Mouse (Mus musculus) intestine, embryonic 15.5 days (tissue): ENCODE results near the gene Ccdc152. TPM values are rescaled to one million over a fixed set of nuclear protein-coding genes. Genes with fewer than 3 reads are reported as not detected.
"Not testable (repeated sequence)": the region's sequence is repeated elsewhere in the genome, so short reads cannot be mapped to it uniquely, and the experiment has no call there.

Experiments used
- ATAC-seq: fragments of 200-750 bp; cut with Nextera tagmentation; 2 replicates; pipeline ENCODE4 v1.8.0; 2017; ENCODE audit warnings: moderate TSS enrichment, moderate library complexity
- H3K27ac ChIP-seq: fragments of 300-500 bp; sonication (generic); 2 replicates; pipeline ENCODE4 v1.5.1; 2015; ENCODE audit warnings: mild to moderate bottlenecking, inconsistent platforms
- H3K27me3 ChIP-seq: fragments of 300-500 bp; sonication (generic); replicated peaks from 2 replicates; pipeline ENCODE4 v1.6.1; 2015; ENCODE audit warnings: inconsistent platforms
- H3K36me3 ChIP-seq: fragments of 300-500 bp; sonication (generic); 2 replicates; pipeline ENCODE4 v1.6.1; 2015; ENCODE audit warnings: inconsistent platforms
- H3K4me1 ChIP-seq: fragments of 300-500 bp; sonication (generic); replicated peaks from 2 replicates; pipeline ENCODE4 v1.6.1; 2015; ENCODE audit warnings: inconsistent platforms
- H3K4me2 ChIP-seq: fragments of 300-500 bp; sonication (generic); replicated peaks from 2 replicates; pipeline ENCODE4 v1.6.1; 2015; ENCODE audit warnings: mild to moderate bottlenecking, inconsistent platforms
- H3K4me3 ChIP-seq: fragments of 300-500 bp; sonication (generic); replicated peaks from 2 replicates; pipeline ENCODE4 v1.5.1; 2015; ENCODE audit warnings: inconsistent platforms
- H3K9ac ChIP-seq: fragments of 300-500 bp; sonication (generic); 2 replicates; pipeline ENCODE4 v1.6.1; 2015; ENCODE audit warnings: inconsistent platforms
- H3K9me3 ChIP-seq: fragments of 300-500 bp; sonication (generic); 2 replicates; pipeline ENCODE4 v1.6.1; 2016; ENCODE audit warnings: inconsistent platforms
- WGBS: fragments of 180-500 bp; shearing (Covaris S2); methylation state at CpG from one replicate; pipeline ENCODE4 v1.1.7; 2015; 5-methylcytosine and 5-hydroxymethylcytosine counted together
- polyA plus RNA-seq: library from polyadenylated mRNA; unstranded; fragments of >200 nt; fragmentation: Nextera tagmentation; extraction: Ambion mirVana; gene quantifications from 2 replicates; pipeline ENCODE4 v1.2.1, GENCODE M21; 2015

Gene Ccdc152
- polyA plus RNA-seq, 1 experiment from 2014 or later = 0.30 TPM

DNA sequence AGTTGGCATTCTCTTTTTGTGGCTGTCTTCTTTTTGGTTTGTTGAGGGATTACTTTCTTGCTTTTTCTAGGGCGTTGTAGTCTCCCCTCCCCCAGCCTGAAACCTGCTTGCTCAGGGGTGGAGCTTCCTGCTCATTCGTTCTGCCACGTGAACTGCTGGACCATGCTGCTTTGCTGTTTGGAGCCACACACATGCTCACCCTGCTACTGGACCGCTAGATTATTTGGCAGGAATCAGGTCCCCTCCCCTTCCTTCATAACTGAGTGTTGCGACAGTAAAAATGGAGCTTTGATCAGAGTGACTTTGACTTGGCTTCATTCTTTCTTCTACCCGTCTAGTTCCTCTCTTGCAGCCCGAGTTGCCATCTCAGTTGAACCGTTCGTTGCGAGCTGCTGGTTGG, 58.3 kb downstream of the Ccdc152 start:
- 86% methylated on average over 10 of the region's 10 CpGs for WGBS
- not testable (repeated sequence) for H3K4me2 ChIP-seq, H3K27ac ChIP-seq, H3K36me3 ChIP-seq, H3K27me3 ChIP-seq, H3K9ac ChIP-seq, H3K4me3 ChIP-seq, ATAC-seq, H3K9me3 ChIP-seq, H3K4me1 ChIP-seq

DNA sequence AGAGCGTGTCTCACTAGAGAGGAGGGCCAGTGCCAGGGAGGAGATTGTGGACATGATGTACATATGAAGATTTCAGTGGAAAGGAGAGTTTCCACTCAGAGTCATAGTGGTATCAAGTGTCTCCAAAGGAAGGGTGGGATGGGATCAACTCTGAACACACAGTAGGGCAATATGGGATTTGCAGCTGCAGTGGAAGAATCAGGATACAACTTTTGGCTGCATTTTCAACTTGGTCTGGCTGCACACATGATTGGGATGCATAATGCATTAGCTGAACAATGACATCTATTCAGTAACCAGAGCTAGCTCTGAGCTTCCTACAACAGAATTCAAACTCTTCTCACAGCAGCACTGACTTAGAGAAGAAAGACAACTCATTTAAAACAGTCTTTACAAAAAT, 65.4 kb downstream of the Ccdc152 start:
- Histone ChIP-seq H3K9ac (no peak overlapping the region), H3K9me3 (no peaks in the 10 kb centered on the region), H3K27ac (no peak overlapping the region), H3K27me3 (no peaks in the 10 kb centered on the region), H3K36me3 (no peaks in the 10 kb centered on the region), H3K4me1 (no peaks in the 10 kb centered on the region), H3K4me3 (no peak overlapping the region), H3K4me2 (no peak overlapping the region)
- ATAC-seq = no peak
- WGBS = 89% methylated on average over 1 of the region's 1 CpGs

DNA sequence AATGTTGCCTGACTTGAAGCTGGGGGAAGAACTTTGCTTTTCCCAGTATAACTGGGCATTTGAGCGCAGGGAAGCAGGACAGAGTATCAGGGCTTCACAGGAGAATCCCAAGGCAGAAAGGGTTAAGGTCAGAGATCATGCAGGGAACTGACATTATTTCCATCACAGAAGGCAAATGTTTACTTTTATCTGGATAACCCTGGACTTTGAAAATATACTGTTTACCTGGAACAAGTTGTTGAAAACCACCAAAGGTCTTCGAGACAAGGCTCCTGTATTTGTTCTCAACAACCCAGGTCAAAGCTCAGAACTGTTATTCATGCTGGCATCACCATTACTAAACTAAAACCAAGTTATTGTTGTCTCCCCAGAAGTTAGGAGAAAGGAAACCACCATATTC, 67.0 kb downstream of the Ccdc152 start:
- WGBS = 49% methylated on average over 2 of the region's 2 CpGs
- 0 out of 2 replicates have a peak, but pooled peaks cover 5% of the 10 kb centered on the region for H3K4me1 ChIP-seq

DNA sequence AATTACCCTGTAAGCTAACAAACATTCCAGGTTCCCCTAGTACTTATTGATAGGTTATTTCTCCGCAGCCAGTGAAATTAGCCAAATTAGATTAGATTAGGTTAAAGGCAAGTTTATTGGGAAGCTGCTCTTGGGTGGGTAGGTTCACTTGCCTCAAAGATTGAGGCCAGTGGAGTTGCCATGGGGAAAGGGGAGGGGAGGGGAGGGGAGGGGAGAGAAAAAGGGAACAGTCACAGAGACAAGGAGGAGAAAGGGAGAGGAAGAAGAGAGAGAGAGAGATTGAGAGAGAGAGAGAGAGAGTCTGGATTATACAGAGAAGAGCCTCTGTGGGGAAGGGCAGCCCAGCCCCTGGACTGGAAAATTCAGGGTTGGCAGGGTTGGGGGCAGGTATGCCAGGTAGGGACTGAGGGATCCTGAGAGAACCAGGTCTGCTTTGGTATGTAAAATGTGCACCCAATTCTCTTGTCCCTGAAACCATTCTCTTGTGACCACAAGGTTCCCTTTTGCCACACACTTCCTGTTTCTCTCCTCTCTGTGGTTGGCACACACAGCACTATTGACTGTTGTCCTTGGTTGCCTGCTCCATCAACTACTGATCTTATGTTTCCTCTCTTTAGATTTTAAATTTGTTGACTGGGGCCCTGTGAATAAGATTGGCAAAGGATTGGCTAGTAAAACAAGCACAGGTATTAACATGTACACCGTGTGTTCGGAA, 69.3 kb downstream of the Ccdc152 start:
- no peak overlapping the region for H3K4me3 ChIP-seq
- WGBS = 86% methylated on average over 3 of the region's 3 CpGs
- no peak overlapping the region for H3K27ac ChIP-seq
- H3K9ac ChIP-seq = no peak overlapping the region
- no peak overlapping the region for H3K4me2 ChIP-seq
- H3K27me3 ChIP-seq = no peaks in the 10 kb centered on the region
- H3K4me1 ChIP-seq = peaks cover 18% of the 10 kb centered on the region
- no peaks in the 10 kb centered on the region for H3K9me3 ChIP-seq
- ATAC-seq = no peak
- no peaks in the 10 kb centered on the region for H3K36me3 ChIP-seq

More for the DNA sequence above, 67.0 kb downstream of the Ccdc152 start:
- Histone ChIP-seq H3K27me3 (no peaks in the 10 kb centered on the region), H3K4me3 (no peak overlapping the region), H3K9ac (no peak overlapping the region), H3K4me2 (no peak overlapping the region), H3K27ac (no peak overlapping the region), H3K9me3 (no peaks in the 10 kb centered on the region), H3K36me3 (no peaks in the 10 kb centered on the region)
- ATAC-seq = no peak

DNA sequence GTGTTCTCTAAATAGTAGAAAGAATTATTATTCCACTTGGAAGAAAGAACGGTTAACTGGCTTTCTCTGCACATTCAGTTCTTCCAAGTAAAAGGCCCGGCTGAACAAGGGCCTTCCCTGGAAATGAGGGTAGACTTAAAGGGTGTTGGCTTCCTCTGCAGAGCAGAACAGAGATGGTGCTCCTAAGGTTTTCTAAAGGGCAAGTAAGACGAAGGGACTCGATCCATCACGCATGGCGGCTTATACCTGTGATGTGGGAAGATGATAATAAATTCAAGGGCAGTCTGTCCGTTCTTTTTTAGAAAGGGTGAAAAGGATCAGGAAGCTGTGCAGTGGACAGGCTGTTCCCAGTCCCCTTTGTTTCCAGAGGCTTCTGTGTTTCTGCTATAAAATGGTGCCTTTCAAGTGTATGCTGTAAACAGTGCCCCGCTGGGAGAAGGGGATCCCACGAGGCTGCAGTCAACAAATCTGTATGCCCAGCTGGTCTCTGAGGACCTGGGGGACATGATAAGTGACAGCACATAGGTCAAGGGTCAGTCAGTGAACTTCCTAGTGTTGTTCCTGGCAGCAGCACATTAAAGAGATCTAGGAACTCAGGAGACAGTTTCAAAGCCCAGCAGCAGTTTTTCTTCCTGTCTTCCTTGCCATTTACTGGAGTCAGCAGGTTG, 71.0 kb downstream of the Ccdc152 start:
- no peak overlapping the region for H3K27ac ChIP-seq
- WGBS = 44% methylated on average over 9 of the region's 9 CpGs
- ATAC-seq = no peak

DNA sequence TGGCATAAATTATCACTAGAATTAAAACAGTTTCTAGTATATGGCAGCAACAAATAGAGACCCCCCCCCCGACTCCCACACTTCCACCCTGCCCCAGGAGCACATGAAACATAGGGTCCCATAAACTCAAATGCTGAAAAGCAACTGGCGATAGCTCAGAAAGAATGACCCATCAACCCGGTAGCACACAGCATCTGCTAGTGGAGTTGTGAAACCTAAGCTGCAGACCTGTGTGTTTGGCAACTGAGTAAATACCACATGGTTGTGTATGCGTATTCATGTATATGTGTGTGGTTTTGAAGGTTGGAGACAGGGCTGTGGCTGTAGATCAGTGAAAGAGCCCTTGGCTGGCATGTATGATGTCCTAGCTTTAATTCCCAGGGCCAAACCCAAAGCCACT, 72.3 kb downstream of the Ccdc152 start:
- Histone ChIP-seq H3K4me2 (no peak overlapping the region), H3K27me3 (no peaks in the 10 kb centered on the region), H3K9me3 (no peaks in the 10 kb centered on the region), H3K36me3 (no peaks in the 10 kb centered on the region), H3K4me1 (peaks cover 18% of the 10 kb centered on the region), H3K9ac (no peak overlapping the region), H3K27ac (no peak overlapping the region), H3K4me3 (no peak overlapping the region)
- ATAC-seq = no peak
- 74% methylated on average over 4 of the region's 4 CpGs for WGBS

More for the DNA sequence above, 71.0 kb downstream of the Ccdc152 start:
- no peaks in the 10 kb centered on the region for H3K27me3 ChIP-seq
- H3K9me3 ChIP-seq = no peaks in the 10 kb centered on the region
- no peaks in the 10 kb centered on the region for H3K36me3 ChIP-seq
- H3K9ac ChIP-seq = no peak overlapping the region
- no peak overlapping the region for H3K4me2 ChIP-seq
- H3K4me1 ChIP-seq = peaks cover 18% of the 10 kb centered on the region
- H3K4me3 ChIP-seq = no peak overlapping the region

Other genes starting within 250 kb of the Ccdc152 start
- gene Selenop, start 35.0 kb downstream of the Ccdc152 start, polyA plus RNA-seq = 338 and 379 TPM in 2 replicates